Mouse (Mus musculus): ENCODE data around the gene Micu1.

DNA sequence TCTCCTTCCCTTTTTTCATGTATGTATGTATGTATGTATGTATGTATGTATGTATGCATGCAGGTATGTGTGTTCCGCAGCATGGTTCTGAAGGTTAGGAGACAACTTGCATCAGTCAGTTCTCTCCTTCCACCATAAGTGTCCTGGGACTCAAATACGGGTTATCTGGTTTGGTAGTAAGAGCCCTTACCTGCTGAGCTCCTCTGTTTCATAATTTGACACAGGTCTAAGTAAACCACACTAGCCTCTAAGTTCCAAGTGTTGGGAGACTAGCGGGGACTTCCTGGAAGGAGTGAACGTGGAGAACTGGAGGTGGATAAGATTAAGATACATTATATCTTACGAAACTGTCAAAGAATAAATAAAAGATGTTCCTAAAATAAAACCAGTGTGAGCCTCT is 472 bp upstream of the Micu1 start:
- TF ChIP-seq CTCF (IDR thresholded peaks at IDR 0.05; ENCODE audit: borderline replicate concordance, insufficient read depth, low read length) (no peak), POLR2A (IDR thresholded peaks at IDR 0.05; ENCODE audit: low read depth, low read length) (no peak)
